ENCODE assay signal across 14 mouse cellular contexts in genomic region chr5:111428882-111429281, GRCm38 (mm10). TPM values are rescaled to one million over a fixed set of nuclear protein-coding genes. Genes with fewer than 3 reads are reported as not detected.
DNase-seq lines count a peak whose midpoint lies in the region; ATAC-seq and TF ChIP-seq lines count a peak whose summit lies in the region.
"Had no signal": no experiment of that assay in that cellular context is flagged by ENCODE, and none has a peak within 500 bp of the region (broad histone marks: within the 10 kb centered on the region; RNA-seq: fewer than 3 reads in every experiment).

No protein-coding gene starts in this region.

- no peak overlapping the region for H3K4me3 ChIP-seq in cortical plate, adult 2 months (ENCODE audit: insufficient read depth, low read length)
- 0 out of 2 replicates have a peak overlapping the region, but pooled peaks have one; percentile 5 for H3K4me3 ChIP-seq in forebrain, embryonic 10.5 days
- peak overlapping the region; percentile 97 for H3K4me3 ChIP-seq in hindbrain, embryonic 12.5 days
- peak overlapping the region; percentile 98 for H3K4me3 ChIP-seq in midbrain, embryonic 14.5 days (replicated peaks; ENCODE audit: low read depth, low read length)
- no peak overlapping the region for H3K4me3 ChIP-seq in lung, postnatal 0 days (ENCODE audit: low read depth, low read length)
- H3K4me3 ChIP-seq: liver, embryonic 15.5 days had no signal

- H3K9me3 ChIP-seq in forebrain, embryonic 10.5 days, result no peaks in the 10 kb centered on the region
- no peaks in the 10 kb centered on the region for H3K9me3 ChIP-seq in hindbrain, embryonic 12.5 days (replicated peaks)
- H3K9me3 ChIP-seq in midbrain, embryonic 14.5 days (ENCODE audit: control insufficient read depth, low read length), result no peaks in the 10 kb centered on the region
- H3K9me3 ChIP-seq in lung, postnatal 0 days (ENCODE audit: low read length), result no peaks in the 10 kb centered on the region
- H3K9me3 ChIP-seq: liver, embryonic 15.5 days had no signal

- no peak for TF ChIP-seq CTCF in cortical plate, adult 2 months (IDR thresholded peaks at IDR 0.05; ENCODE audit: extremely low read depth, insufficient read depth, low read length)
- TF ChIP-seq CTCF in lung, postnatal 0 days (IDR thresholded peaks at IDR 0.05), result no peak

- no peak for TF ChIP-seq EP300 in lung, postnatal 0 days (IDR thresholded peaks at IDR 0.05)

- 66% methylated on average over 6 of the region's 6 CpGs for WGBS in forebrain, embryonic 10.5 days
- WGBS in hindbrain, embryonic 12.5 days, result 27% methylated on average over 6 of the region's 6 CpGs
- 14% methylated on average over 6 of the region's 6 CpGs for WGBS in midbrain, embryonic 14.5 days
- 86% methylated on average over 6 of the region's 6 CpGs for WGBS in lung, postnatal 0 days

- peak overlapping the region; percentile 99 for H3K4me2 ChIP-seq in hindbrain, embryonic 12.5 days (replicated peaks)
- H3K4me2 ChIP-seq in midbrain, embryonic 14.5 days (ENCODE audit: low read length), result peak overlapping the region; percentile 99
- no peak overlapping the region for H3K4me2 ChIP-seq in lung, postnatal 0 days (replicated peaks; ENCODE audit: low read depth, low read length)
- H3K4me2 ChIP-seq: liver, embryonic 15.5 days had no signal

- peak overlapping the region; percentile 96 for H3K9ac ChIP-seq in hindbrain, embryonic 12.5 days
- peak overlapping the region; percentile 99 for H3K9ac ChIP-seq in midbrain, embryonic 14.5 days (replicated peaks; ENCODE audit: low read length)
- no peak overlapping the region for H3K9ac ChIP-seq in lung, postnatal 0 days (replicated peaks; ENCODE audit: low read depth)
- H3K9ac ChIP-seq: liver, embryonic 15.5 days had no signal

- H3K4me1 ChIP-seq in cortical plate, adult 2 months (ENCODE audit: control insufficient read depth, insufficient read depth, low read length), result peaks cover 16% of the 10 kb centered on the region
- H3K4me1 ChIP-seq in forebrain, embryonic 10.5 days, result peaks cover 98% of the 10 kb centered on the region
- H3K4me1 ChIP-seq in hindbrain, embryonic 12.5 days, result peaks cover 99% of the 10 kb centered on the region
- H3K4me1 ChIP-seq in midbrain, embryonic 14.5 days (ENCODE audit: control insufficient read depth, insufficient read depth, low read length), result peaks cover 98% of the 10 kb centered on the region
- H3K4me1 ChIP-seq in lung, postnatal 0 days (ENCODE audit: insufficient read depth, low read depth, low read length), result no peaks in the 10 kb centered on the region
- H3K4me1 ChIP-seq: liver, embryonic 15.5 days had no signal

- DNase-seq in forebrain, embryonic 10.5 days (ENCODE audit: extremely low spot score, low spot score), result no peak
- peak; percentile 59 for DNase-seq in midbrain, embryonic 14.5 days
- DNase-seq in kidney, adult 18-20 months, result no peak
- no peak for DNase-seq in kidney, postnatal 4 days
- no peak for DNase-seq in lung, postnatal 0 days (ENCODE audit: low spot score)
- DNase-seq: cerebellum, adult 11-12 months; gastrocnemius, postnatal 14 days; lung, postnatal 4 days; right cerebral cortex, postnatal 14 days had no signal

- peaks cover 90% of the 10 kb centered on the region for H3K36me3 ChIP-seq in forebrain, embryonic 10.5 days (replicated peaks)
- H3K36me3 ChIP-seq in hindbrain, embryonic 12.5 days, result peaks cover 29% of the 10 kb centered on the region
- H3K36me3 ChIP-seq in midbrain, embryonic 14.5 days (ENCODE audit: control insufficient read depth, insufficient read depth, low read length), result peaks cover 23% of the 10 kb centered on the region
- H3K36me3 ChIP-seq in lung, postnatal 0 days (ENCODE audit: insufficient read depth, low read length), result no peaks in the 10 kb centered on the region
- H3K36me3 ChIP-seq: G1E; liver, embryonic 15.5 days had no signal

- H3K27ac ChIP-seq in cortical plate, adult 2 months (ENCODE audit: insufficient read depth, low read length), result peak overlapping the region; percentile 43
- H3K27ac ChIP-seq in forebrain, embryonic 10.5 days, result peak overlapping the region; percentile 73; the same call in 1 of the 2 replicates
- H3K27ac ChIP-seq in hindbrain, embryonic 12.5 days, result peak overlapping the region; percentile 68
- peak overlapping the region; percentile 98 for H3K27ac ChIP-seq in midbrain, embryonic 14.5 days (replicated peaks; ENCODE audit: low read depth, low read length)
- no peak overlapping the region for H3K27ac ChIP-seq in lung, postnatal 0 days (ENCODE audit: low read length)
- H3K27ac ChIP-seq: kidney, postnatal 0 days; liver, embryonic 15.5 days had no signal

- no peaks in the 10 kb centered on the region for H3K27me3 ChIP-seq in forebrain, embryonic 10.5 days (ENCODE audit: poor library complexity, severe bottlenecking)
- H3K27me3 ChIP-seq in hindbrain, embryonic 12.5 days, result no peaks in the 10 kb centered on the region
- no peaks in the 10 kb centered on the region for H3K27me3 ChIP-seq in midbrain, embryonic 14.5 days (ENCODE audit: control insufficient read depth, insufficient read depth, low read length)
- no peaks in the 10 kb centered on the region for H3K27me3 ChIP-seq in lung, postnatal 0 days (replicated peaks; ENCODE audit: insufficient read depth, low read length)

- ATAC-seq in hindbrain, embryonic 12.5 days (ENCODE audit: low FRiP score), result no peak
- ATAC-seq in midbrain, embryonic 14.5 days (ENCODE audit: low FRiP score, low TSS enrichment), result no peak
- ATAC-seq in lung, postnatal 0 days, result no peak

- TF ChIP-seq POLR2A in cortical plate, adult 2 months (IDR thresholded peaks at IDR 0.05; ENCODE audit: extremely low read depth, insufficient read depth, low read length), result no peak

RNA-seq across cellular contexts. Expression of gene Mn1, which starts 11.7 kb away (rescaled TPM):
- 12.8 and 14.8 TPM in 2 replicates for polyA plus RNA-seq in cortical plate, adult 2 months (2012; rRNA removed)
- polyA plus RNA-seq in forebrain, embryonic 10.5 days (2016; fragmentation: Nextera tagmentation; extraction: Ambion mirVana), result 36.5 and 40.0 TPM in 2 replicates
- polyA plus RNA-seq in hindbrain, embryonic 12.5 days (2016; fragmentation: Nextera tagmentation; extraction: Ambion mirVana), result 61.0 and 62.7 TPM in 2 replicates
- polyA plus RNA-seq in midbrain, embryonic 14.5 days (2014; fragmentation: Nextera tagmentation; extraction: Ambion mirVana), result 51.7 and 69.2 TPM in 2 replicates
- polyA plus RNA-seq in lung, postnatal 0 days (2015; fragmentation: Nextera tagmentation; extraction: Ambion mirVana), result 6.0 and 6.6 TPM in 2 replicates
- polyA plus RNA-seq: G1E had no signal

Comparison
In these comparisons a context has a peak if more than half of its experiments do, and no peak if none do; other contexts are left out.
1. H3K4me3 ChIP-seq: peak in forebrain, embryonic 10.5 days (single experiment), hindbrain, embryonic 12.5 days (single experiment) and midbrain, embryonic 14.5 days (single experiment); none in cortical plate, adult 2 months (single experiment) and lung, postnatal 0 days (single experiment).